Mouse (Mus musculus) cerebellum, adult 9-10 months (tissue): Measurements from ENCODE around the gene Ctbp2.
A peak's percentile ranks its signal among the peaks of the same experiment; 100 is the strongest.
"Not testable (repeated sequence)": the region's sequence is repeated elsewhere in the genome, so short reads cannot be mapped to it uniquely, and the experiment has no call there.

ENCODE experiments used
- DNase-seq: peaks from one replicate; pipeline ENCODE4 v3.0.0; 2022

The Ctbp2 gene

DNA sequence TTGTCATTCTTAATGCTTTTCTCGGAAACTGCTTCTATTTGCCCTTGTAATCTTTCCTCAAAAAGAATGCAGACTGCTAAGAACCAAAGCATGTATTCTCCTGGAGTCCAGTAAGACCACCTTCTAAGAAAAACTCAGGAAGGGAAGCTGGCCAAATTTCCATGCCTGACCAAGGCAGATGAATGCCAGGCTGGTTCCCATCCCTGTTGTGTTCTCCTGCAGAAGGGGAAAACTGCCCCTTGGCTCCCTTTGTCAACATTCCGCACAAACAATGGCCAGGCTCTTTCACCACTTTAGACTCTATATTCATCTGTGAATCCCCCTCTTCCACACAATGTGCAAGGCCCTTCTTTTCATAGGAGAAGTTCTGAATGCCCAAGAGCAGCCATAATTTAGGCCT, 6.3 kb downstream of the Ctbp2 start:
- DNase-seq = peak; percentile 17

- no peak for DNase-seq
Observed at GRCm38 (mm10) chr7:133116542-133116941, 7.6 kb downstream of the Ctbp2 start.

DNA sequence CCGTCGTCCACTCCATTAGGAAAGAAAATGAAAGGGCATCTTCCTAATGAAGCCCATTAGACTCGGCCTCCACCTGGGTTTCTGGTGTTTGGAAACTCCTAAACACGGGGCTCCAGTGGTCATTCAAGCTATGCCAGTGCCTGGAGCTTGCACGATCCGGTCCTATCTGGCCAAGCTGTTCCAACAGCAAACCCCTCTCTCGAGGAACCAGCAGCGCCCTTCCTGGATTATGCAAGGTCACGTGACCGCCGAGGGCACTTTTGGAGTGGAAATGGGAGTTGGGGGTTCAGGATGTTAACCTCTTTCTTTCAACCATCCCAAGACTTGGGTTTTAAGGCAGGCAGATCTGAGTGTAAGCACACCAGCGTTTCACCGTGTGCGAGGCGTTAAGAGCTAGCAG, 8.3 kb downstream of the Ctbp2 start:
- peak; percentile 28 for DNase-seq

GRCm38 (mm10) chr7:133114847-133115470, 9.2 kb downstream of the Ctbp2 start:
- peak; percentile 41 for DNase-seq

- no peak for DNase-seq
Observed at GRCm38 (mm10) chr7:133113185-133113895, 10.8 kb downstream of the Ctbp2 start.

DNA sequence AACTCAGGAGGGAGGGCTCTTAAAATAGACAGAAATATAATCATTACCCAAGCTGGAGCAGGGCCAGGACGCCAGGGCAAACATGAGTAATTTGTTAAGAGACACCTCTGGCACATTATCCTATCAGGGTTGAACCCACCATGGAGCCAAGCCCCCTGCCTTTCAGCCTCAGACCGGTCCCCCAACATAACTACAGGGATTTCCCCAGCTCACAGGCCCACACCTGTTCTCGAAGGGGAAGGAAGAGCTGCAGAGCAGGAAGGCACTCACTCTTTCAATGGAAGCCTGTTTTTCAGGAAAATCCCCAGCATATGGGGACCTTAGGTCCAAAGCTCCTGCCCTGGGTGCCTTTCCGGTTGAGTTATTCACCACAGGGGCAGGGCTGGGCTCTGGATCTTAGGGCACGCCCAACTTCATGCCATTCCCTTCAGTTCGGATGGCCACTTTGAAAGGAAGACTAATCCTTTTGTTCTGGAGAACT, 11.8 kb downstream of the Ctbp2 start:
- DNase-seq = no peak

- DNase-seq = no peak
Observed at GRCm38 (mm10) chr7:133109442-133109841, 14.7 kb downstream of the Ctbp2 start.

DNA sequence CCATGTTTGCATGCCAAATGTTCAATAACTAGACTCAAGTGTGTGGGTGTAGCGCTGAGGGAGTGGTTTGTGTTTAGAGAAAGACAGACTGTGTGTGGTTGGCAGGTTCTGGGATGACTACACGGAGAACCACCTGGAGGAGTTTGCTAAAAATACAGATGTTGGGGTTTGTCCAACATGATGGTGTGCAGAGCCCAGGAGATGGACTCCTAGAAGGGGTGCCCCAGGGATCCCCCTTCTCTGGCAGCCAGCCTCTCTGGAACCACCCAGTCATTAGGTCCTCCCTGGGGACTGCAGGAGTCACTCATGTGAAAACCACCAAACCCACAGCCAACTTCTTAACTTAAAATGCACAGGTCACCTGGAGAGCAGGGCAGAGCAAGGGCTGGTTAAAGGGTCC, 15.5 kb downstream of the Ctbp2 start:
- no peak for DNase-seq

GRCm38 (mm10) chr7:133102578-133102977, 21.6 kb downstream of the Ctbp2 start:
- no peak for DNase-seq

DNA sequence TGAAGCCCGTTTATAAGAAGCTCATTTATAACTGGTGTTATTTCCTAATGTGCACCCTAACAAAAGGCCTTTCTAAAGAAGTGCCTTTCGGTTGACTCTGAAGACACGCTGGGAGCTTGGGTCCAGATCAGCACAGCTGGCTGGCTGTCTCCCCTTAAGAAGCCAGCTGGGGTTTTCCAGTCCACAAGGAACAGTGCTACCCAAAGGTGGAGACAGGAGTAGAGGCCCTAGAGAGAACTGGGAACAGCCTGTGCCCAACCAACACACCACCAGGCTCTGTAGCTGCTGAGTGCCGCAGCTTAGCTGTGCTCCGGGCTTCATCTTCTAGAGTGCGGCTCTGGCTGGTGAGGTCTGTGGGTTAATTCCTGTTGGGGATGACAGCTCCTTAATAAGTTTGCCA, 23.1 kb downstream of the Ctbp2 start:
- DNase-seq = no peak

DNA sequence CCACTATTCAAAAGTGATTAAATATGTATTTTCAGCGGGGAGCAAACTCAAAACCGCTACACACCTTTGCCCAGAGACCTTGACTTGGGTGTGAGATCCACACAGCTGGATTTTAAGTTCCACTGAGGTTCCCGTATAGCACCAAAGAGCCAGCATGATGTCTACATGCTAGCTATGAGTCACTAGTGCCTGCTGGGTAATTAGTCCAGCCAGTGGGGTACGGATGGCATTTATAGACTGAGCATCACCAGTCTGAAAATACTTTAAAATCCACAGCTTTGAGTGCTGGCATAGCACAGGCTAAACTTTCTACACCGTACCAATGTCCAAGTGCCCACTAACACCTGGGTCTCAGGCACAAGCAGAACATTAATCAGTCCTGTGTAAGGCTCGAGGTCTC, 24.0 kb downstream of the Ctbp2 start:
- no peak for DNase-seq

DNA sequence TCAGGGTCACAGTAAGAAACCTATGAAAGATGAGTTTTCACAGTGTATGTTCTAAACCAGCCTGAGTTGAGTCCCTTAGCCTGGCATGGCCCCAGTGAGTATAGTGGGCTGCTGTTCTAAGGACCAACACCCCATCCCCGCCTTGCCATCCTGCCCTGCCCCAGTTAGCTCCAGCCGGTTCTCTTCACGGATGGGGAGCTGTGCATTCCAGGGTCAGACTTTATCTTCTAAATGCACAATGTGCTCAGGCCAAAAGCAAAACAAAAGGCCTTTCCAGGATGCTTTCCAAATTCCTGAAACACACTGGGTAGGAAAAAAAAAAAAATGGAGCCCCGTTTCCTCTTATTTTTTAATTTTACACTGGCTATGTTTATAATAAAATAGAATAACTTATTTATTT, 24.9 kb downstream of the Ctbp2 start:
- DNase-seq = no peak

DNA sequence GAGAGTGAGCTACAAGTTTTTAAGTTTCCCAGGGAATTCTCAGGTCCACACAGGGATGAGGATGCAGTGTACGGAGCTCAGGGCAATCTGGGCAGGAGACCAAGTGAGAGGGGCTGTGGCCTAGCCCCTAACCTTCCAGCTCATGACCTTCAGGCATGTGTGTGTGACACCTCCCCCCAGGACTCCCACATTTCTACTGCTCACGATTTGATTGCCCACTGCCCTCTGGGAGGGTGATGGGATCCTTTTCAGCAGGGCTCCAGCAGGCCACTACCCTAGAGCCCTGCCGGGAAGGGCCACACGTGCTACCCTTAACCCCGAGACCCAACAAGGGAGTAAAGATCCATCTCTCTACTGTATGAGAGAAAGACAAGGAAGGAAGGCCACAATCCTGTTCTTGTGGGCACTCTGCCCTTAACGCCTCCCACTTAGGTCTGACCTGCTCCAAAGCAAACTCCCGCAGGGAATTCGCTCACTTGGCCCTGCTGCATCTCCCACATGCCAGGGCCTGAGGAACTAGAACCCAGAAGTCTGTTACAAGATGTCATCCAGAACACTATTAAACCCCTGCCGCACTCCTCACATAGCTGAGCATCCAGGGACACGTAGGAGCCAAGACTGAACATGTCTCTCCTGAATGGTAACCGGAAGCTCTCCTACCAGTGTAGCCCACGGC, 25.9 kb downstream of the Ctbp2 start:
- no peak for DNase-seq

DNA sequence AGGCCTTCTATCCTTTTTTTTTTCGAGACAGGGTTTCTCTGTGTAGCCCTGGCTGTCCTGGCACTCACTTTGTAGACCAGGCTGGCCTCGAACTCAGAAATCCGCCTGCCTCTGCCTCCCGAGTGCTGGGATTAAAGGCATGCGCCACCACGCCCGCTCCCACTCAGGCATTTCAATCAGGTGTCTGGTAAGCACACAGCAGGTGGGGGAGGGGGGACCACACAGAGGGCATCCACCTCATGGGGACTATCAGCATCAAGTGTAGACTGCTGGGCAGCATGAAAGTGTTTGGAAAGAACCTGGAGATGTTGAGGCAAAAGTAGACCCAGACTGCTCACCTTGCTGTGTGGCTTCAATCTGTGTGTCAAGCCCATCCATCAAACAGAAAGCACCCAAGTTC, 28.5 kb downstream of the Ctbp2 start:
- DNase-seq = not testable (repeated sequence)

DNA sequence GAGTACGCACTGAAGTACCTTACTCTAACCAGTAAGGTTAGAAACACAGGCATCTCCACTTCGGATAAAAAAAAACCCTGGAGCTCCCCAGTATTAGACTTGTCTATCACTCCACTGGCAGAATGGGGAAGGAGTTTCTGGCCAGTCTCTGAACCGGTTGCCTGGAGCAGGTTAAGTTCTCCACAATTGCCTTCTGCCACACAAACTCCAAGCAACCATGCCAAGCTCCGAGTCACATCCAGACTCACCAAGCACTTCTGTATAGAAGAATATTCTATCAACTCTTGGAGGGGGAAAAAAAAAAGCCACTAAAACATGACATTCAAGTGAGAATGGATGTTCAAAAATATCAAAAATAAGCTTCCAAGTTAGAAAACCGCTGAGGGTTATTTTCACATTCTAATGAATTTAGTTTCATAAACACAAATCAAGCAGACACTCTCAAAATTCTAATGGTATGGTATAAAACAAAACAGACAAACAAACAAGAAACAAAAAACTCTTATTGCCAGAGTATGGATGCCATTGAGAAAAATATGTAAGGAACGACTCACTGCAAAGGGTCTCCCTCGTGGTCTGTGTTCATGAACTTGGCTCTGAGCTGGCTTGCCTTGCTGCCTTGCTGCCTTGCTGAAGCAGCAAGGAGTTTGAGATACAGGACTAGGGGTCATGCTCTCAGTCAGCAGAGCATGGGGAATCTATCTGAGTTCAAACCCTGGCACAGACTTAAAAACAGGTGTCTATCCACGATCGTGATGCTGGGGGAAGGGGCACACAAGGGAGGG, 29.3 kb downstream of the Ctbp2 start:
- DNase-seq = no peak

DNA sequence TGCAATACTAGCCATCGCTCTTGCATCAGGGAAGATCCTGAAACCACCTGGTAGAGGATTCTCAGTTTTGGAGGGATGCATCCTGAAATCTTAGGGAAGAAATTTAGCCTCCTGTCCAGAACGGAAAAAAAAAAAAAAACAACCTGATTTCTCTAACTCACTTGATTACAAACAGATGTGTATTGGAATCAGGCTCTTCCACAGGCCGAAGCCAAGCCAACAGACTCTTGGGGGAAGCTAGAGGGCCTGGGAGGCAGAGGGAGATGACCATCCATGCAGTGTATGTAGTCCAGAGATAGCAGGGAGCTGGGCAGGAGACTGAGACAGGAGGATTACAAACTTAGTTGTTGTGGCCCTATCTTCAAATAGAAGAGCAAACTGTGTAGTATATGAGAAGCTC, 30.0 kb downstream of the Ctbp2 start:
- DNase-seq = no peak

DNA sequence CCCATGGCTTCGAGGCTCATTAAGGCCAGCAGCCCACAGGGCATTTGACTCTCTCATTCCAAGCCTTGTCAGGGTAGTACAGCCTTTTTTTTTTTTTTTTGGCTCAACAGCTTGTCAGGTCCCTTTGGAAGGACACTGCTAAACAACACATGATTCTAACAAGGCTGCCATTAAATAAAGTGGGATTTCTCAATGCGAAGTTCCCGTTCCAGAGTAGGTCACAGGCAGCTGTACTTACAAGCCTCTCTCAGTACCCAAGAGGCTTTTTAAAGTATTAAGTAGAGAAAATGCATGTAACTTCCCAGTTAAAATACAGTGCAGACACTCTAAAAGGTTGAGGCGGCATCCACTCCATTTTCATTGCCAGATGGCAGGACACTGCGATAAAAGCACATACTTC, 30.4 kb downstream of the Ctbp2 start:
- no peak for DNase-seq

DNA sequence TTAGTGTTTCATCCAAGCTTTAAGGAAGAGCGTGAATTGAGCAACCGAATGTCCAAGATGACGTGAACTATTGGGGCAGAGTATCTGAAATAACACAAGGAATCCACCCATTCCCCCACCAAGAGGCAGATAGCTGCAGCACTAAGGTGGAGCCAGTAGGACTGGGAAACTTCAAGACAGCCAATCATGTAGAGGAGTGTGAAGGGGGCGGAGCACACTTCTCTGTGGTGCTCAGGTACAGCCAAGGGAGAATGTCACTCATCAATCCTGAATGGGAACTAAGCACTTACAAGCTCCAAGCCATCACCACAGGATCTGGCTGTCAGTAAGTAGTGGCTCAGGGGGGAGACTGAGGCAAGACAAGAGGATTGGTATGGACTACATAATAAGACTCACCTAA, 33.5 kb downstream of the Ctbp2 start:
- no peak for DNase-seq

GRCm38 (mm10) chr7:133089621-133090260, 34.4 kb downstream of the Ctbp2 start:
- no peak for DNase-seq

DNA sequence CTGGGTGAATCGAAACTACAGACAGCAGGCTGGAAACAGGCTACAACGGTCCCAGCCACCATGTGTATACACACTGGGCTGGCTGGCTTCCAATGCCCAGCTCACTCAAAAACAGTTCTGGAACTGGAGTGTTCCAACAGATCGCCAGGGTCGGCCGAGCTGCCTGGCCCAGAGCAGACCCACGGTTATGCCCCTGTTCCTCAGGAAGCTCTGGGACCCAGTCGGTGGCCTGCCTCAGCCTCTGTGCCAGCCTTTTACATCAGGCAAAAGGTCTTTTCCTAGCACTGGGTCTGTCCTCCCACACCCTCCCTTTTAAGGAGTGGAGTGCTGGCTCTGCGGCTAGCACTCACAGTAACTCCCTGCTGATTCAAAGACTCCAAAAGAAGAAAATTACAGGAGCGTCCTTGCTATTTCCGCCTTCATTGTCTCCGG, 35.3 kb downstream of the Ctbp2 start:
- DNase-seq = peak; percentile 83

GRCm38 (mm10) chr7:133088411-133088810, 35.7 kb downstream of the Ctbp2 start:
- no peak for DNase-seq

- DNase-seq = no peak
Observed at GRCm38 (mm10) chr7:133085408-133085807, 38.7 kb downstream of the Ctbp2 start.
